Mouse (Mus musculus): ENCODE results near the gene Wdr11.

Wdr11 gene

DNA sequence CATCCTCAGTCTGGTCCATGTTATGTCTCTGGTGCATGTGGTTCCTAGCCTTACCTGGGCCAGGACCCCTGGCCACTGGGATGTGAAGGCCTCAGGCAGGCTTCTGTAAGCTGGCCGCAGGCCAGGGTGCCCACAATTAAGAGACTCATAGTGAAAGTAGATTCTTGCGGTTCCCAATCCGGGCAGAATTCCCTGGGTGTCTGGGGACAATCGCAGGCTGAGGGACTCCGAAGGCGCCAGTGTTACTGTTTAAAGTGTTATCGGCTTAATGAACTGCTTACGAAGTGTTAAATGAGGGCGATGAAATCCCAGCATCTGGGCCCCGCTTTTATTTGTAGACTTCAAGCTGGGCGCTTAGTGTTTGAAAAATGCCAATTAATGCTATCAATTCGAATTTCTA lies 63.3 kb downstream of the Wdr11 start:
- DNase-seq: peak in 1 of 2 experiments; percentile 47

DNA sequence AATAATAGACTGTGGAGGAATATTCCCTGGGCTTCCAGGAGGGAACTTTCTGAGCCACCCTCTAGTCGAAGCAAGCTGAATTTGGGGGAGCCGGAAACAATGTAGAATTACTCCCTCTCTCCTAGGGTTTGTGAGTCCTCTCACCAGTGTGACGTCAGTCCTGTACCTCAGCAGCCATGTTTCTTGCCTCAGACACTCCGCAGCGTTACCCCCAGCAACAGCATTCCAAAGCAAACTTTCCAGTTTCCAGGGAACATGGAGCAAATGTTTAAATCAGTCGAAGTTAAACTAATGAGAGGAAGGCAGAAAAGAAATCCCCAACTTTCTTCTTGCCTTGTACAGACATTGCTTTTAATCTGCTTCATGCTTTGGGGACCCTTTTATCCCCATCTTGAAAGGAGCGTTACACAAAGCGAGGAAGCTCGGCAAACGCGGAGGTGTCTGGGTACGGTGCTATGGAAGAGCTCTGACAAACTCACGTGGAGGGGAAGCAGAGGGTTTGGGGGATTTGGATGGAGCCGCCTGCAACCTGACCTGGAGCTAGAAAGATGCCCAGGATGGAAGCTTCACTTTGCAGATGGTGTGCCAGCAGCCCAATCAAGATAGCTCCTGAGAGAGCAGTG lies 64.1 kb downstream of the Wdr11 start:
- DNase-seq: no peak

DNA sequence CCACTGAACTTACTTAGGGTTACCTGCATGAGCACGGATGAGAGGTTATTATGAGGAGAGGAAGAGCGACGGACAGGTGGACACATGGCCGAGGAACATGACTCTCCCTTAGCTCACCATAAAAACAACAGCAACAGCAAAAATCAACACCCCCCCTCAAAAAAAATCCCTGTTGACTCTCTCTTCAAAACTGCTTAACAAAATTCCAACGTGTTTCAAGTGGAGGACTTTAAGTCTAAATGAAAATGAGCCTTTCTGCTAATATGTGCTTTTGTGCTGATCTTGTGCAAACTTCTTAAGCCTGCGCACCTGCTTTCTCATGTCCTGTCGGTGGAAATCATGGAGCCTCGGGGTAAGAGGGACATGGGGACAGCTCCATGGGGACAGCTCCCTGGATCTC lies 66.2 kb downstream of the Wdr11 start:
- DNase-seq: no peak

DNA sequence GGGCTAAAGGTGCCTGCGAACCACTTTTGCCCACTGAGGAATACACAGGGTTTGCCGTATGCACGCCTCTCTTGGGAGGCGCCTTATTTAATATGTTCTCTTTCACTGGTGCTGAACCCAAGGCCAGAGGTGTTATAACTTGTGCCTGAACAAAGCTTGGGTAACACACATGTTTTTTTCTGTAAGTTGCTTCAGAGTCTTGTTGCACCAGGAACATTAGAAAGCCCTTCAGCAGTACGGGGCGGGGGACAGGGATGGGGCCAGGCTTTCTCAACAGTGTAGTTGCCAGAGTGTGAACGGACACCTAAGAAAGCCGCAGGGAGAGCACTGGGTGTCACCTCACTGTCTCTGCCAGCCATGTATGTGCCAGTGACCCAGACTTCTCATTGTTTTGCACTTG lies 68.1 kb downstream of the Wdr11 start:
- DNase-seq: no peak

DNA sequence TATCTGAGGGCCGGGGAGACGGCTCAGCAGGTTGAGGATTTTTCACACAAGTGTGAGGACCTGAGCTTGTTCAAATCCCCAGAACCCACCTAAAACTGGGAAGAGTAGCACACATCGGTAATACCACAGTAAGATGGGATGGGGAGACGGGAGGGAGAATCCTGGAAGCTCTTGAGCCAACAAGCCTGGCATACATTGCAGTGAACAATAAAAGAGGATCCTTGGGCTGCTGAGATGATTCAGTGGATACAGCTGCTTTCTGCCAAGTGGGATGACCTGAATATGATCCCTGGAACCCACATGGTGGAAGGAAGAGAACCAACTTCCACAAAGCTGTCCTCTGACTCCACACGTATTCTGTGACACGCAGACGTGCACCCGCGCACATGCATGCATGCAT lies 68.9 kb downstream of the Wdr11 start:
- DNase-seq: no peak

DNA sequence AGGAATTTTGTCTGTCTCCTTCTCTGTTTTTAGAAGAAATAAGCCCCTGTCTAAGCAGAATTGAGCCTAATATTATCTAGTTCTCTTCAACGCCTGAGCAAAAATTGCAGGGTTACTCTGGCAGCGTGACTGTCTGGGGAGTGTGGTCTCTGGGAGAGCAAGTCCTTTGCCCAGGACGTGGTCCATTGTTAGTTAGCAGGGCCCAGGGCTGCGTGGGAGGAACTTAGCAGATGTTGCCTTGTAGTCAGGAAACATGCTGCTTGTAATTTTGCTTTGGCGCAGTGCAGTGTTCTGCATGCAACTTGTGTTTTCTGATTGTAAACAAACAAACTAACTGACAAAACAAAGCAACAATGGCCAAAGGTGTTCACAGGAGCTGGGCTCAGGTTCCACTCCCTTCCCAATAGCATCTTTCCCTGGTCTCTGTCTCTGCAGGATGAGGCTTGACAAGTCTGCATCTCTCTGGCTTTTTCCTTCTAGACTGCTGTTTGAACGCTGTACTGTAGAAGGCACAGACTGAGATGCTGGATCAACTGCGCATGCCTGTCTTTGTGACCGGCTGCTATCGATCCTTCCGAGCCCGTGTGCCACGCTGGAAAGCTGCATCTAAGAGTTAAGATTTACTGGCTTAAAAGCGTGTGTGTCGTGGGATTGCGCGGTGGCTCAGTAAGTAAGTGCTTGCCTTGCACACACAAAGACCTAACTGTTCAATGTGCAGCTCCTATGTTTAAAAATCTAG lies 70.6 kb downstream of the Wdr11 start:
- peak; percentile 49 to 58 for DNase-seq

DNA sequence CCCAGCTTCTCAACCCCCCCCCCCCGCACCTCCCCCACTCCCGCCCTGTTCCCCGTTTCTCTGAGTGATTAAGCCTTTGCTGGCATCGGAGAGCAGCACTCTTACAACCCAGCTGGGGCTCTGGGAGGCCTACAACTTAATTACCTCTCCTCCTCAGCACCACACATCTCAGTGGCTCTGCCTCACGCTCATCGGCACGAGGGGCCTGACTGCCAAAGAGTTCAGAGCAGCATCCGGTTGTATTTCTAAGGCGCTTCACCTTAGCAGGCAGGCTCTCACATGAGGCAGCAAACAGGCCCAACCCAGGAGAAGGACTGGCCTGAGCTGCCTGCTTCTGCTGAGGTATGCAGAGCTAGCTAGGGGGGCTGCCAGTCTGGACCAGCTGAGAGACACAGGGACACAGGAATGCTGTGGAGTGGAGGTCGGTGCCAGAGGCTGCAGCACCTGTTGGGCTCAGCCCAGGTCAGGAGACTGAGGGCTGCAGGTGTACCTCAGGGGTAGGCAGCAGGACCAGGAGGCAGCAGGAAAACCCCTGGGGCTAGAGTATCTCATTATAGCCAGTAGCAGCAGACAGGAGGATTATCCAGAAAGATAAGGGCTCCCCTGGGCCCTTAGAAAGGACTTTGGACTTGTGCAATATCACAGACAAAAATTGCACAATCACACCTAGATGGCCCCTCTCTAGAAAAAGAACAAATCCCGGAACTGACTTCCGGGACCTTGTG lies 72.3 kb downstream of the Wdr11 start:
- DNase-seq: peak; percentile 25 to 53

DNA sequence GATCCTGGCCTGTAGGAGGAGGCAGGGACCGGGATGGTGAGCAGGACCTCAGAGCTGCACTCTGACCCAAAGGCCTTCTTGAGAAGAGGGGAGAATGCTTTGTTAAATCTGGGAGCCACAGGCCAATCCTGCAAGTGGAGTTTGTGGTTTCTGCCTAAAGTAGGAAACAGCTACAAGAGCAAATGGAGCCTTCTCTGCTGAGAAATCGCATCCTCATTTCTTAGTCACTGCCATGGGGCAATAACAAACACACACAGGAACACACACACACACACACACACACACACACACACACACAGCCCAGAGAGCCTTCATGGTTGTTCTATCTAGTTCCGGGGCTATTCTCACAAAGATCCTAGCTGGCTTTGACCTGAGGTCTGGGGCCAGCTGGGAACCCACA lies 73.7 kb downstream of the Wdr11 start:
- DNase-seq: no peak

DNA sequence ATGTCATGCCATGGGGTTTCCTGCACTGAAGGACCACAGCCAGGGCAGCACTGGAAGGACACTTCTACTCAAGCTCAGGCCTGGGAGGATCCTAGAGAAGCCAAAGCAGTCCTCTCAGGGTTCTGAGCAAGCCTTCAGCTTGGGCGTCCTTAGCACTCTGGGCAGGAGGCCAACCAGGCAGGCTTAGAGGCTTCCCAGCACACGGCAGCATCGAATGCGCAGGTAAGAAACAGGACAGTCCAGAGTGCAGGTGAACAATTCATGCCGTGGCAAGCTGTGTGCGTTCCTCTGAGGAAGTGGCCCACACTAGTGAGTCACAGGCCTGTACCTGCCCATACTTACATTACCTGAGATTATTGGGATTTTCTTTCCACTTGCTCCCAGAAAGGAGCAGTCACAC lies 74.3 kb downstream of the Wdr11 start:
- peak; percentile 41 to 46 for DNase-seq

DNA sequence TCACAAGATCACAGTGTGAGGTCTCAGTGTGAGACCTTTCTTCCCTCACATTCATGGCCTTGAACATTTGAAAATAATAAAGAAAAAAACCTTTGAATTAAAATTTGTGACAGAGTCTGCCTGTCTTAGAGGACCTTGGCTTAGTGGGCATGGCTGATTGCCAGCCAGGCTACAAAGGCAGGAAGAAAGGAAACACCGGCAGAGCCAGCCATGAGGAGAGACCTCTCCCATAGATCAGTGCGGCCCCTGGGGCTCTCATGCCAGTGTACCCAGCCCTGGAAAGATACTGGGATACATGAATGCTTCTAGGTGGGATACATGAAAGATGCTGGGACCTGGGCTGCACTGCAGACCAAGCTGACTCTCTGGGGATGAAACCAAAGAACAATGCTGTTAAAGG lies 74.9 kb downstream of the Wdr11 start:
- no peak for DNase-seq

DNA sequence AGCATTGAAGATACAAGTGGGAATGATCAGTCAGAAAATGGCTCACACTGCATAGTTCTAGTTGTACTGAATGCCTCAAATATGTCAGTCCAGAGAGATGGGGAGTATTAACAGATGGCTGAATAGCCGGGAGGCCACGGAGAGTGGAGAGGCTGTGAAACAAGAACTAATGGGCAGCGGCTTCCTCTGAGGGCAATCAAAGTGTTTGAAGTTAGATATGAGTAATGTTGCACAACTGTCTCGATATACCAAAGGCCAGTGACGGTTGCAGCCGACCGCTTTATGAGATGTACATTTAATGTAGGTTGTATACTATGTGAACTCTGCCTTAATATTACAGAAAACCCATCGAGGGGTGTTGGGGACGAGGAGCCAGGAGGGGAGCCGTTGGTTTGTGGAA lies 78.6 kb downstream of the Wdr11 start:
- DNase-seq: no peak

DNA sequence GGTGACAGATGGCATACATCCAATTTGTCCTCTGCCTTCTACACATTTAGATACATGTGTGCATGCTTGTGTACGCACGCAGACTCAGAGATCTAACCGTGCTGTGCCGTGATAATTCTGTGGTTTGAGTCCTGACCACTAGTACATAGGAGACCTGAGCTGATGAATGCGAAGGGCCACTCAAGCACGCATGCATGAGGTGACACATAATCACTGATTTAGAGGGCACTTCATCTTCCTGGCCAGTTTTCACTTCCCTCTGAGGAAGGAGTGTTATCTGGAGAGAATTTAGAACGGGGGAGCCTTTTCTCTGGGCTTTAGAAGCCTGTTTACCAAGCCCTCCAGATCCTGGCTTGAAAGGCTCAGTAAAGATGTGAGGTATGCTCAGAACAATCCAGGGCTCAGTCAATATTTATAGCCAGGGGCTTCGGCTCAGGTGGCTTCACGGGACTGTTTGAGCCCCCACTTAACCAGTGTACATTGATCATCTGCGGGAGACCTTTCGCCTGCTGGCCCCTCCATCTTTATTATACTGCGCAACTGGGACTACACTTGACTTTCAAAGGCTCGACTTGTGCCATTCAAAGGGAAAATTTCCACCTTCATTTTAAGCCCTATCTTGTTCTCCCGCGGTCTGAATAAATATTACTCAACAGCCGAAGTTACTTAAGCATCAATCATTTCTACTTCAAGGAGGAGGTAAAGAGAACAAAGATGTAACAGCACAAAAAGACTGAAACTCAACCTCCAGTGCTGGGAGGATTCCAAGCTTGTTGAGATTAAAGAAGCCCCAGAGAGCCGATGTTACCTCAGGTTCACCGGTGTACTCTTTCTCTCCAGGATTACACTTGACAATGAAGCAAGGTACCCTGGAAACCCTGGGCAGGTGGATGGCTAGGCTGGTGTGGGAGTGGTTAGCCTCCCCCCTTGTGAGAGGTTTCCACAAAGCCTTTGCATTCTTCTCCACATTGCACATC lies 80.3 kb downstream of the Wdr11 start:
- DNase-seq: no peak

DNA sequence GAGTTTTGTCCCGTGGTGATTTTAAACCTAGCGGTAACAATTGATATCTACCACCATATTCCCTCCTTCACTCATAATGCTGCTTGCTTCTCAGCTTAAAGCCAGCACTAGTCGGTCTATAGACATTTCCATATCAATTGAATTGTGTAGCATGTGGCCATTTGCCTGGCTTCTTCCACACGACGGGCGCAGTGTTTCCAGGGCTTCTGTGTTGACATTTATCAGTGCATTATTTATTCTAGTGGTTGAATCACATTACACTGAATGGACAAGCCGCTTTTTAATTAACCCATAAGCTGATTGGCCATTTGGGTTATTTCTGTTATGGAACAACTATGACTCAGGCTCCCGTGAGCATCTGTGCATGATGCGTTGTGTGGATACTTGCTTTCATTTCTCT lies 82.1 kb downstream of the Wdr11 start:
- no peak for DNase-seq

DNA sequence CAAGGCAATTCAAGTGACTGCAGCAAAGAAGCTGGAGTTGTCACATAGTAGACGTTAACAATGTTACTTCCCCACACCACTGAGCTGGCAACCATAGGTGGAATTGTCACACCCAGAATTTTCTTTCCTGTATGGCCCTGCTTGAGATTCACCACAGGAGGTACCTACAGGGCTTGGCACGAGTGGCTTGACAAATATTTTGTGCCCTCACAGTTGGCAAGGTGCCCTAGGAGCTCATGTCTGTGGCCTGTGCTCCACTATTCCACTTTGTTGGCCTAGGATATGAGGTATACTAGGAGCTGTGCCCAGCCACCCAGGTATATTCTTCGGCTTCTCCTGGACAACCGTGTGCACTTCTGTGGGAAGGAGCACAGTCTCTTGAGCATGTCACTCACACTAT lies 82.9 kb downstream of the Wdr11 start:
- no peak for DNase-seq

DNA sequence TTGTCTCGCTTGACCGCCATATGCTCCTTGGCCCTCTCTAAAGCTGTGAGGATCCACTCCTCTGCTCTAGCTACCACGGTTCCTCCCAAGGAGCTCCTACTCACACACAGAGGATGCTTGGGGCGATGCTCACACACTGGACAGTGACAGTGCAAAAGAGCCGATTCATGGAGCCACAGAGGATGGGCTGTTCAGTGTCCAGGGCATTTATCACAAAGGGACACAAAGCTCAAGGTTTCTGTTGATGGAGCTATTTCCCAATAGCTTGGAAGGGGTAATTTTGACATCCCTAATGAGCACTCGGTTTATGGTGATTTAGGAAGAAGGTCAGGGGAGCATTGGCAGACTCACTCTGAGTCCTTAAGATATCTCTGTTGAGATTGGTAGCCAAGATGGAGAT lies 84.2 kb downstream of the Wdr11 start:
- DNase-seq: no peak

DNA sequence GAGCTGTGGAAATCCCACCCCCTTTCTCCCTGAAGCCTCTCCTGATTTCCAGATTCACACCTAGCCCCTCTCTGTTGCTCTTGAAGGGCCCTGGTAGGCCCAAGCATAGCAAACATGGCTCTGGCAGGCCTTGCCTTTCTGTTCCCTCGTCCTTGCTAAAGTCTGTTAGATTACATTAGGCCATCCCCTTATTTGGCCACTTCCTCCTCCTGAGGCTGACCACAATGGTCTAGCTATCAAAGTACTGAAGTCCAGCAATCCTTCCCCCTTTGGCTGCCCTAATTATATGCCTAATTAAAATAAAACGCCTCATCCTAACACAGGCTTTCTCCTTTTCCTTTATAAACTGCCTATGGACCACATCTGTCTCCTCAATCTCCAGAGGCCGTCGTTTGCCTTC lies 85.5 kb downstream of the Wdr11 start:
- DNase-seq: no peak

DNA sequence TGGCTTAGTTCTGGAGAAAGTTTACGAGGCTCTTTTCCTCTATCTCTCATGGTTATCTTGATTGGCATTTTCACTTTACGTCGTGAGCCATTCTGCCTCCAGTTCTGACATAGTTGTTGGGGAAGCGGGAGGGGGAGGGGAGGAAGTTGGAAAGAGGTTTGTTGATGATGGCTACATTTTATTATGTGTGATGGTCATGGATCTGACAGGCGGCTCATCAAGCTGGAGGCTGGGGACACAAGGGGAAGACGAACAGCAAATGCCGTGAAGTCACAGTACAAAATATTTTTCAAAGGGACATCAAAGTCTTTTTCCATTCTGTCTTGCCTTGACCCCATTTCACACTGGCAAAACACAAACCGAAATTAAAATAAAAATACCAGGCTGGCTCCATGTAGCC lies 86.8 kb downstream of the Wdr11 start:
- DNase-seq: peak; percentile 43 to 62

DNA sequence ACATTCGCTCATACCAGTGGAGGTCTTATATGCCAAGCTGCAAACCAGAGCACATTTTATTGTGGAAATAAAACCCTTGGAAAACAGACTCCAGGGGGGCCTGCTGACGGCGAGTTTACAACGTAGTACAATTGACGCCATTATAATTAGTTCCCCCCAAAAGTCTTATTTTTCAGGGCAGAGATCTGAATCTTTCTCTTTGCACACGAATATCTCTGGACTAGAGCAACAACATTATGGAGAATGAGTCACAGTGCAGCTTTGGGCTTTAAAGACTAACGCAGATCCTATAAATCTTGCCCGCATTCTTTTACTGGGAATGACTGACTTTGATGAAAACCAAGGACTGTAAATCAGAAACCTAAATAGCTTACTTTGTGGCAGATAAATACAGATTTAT lies 87.3 kb downstream of the Wdr11 start:
- no peak for DNase-seq

DNA sequence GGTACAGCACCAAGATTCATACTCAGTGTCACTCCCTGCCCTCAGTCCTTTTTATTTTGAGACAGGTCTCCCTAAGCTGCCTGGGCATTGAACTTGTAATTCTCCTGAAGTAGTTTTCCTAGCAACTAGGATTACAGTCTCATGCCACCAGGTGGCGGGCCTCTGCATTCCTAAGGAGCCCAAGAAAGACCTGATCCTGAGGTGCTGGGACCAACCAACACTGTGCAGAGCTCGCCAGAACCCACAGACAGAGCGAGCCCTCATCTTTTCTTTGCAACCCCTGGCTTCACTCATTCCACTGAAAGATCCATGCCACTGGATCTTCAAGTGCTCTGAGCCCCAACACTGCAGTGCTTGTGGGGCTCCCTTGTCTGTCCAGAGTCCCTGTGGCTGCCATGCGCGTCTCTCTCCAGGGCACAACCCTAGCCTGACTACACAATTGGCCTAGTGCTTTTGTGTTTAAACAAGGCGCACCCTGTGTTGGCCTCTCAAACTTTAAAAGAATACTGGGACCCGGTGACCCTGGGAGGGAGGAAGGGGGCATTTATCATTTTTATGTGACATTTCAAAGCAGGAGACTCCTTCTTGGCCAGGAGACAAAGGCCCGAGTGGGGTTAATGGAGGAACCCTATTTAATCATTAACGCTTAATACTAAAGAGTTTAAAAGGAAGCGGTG lies 89.0 kb downstream of the Wdr11 start:
- DNase-seq: peak; percentile 79 to 88

DNA sequence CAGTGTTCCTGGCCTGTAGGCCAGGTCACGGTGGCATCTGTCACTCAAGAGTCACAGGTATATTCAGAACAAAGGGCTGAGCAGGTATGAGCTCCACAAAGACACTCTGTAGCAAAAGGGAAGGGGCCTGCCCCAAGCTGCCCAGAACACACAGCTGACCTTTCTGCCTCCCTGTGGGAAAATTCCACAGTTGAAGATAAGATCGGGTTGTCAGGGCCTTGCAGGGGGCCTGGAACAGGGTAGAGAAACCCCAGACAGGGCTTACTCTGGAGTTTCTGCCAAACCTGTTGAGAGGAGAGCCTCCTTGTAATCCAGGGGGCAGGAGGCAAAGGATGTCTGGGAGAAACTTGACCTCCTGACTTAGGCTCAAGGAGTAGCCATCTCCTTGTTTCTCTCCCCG lies 90.9 kb downstream of the Wdr11 start:
- DNase-seq: peak in 1 of 2 experiments; percentile 21

DNA sequence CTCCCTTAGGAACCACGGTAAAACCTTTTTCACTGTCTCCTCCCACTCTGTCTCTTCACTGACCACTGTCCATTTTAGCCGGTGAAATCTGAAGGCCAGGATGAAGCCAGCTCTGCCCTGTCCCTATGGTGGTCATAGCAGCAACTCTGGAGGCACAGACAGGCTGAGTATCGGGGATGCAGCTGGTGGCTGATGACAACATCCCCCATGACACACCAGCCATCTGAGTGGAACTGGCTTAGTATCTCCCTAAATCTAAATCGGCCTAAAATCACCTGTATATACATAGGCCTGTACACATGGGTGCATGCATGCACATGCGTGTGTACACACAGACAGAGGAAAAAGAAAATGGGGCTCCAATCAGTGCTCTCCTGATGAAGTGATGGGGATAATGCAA lies 93.7 kb downstream of the Wdr11 start:
- DNase-seq: no peak
